Mouse (Mus musculus) myocyte (in vitro differentiated cells): ENCODE results near the gene Rapgef3. TPM values are rescaled to one million over a fixed set of nuclear protein-coding genes. Genes with fewer than 3 reads are reported as not detected.

Source experiments
- H3K27me3 ChIP-seq: one replicate; pipeline ENCODE4 v1.6.1; 2011; ENCODE audit not compliant: control insufficient read depth, insufficient read depth, insufficient read length
- H3K36me3 ChIP-seq: one replicate; pipeline ENCODE4 v1.6.1; 2011; ENCODE audit not compliant: control insufficient read depth, insufficient read depth
- H3K4me2 ChIP-seq: one replicate; pipeline ENCODE4 v1.6.1; 2011; ENCODE audit warnings: low read depth, control low read depth
- H3K4me3 ChIP-seq: one replicate; pipeline ENCODE4 v1.5.1; 2011; ENCODE audit warnings: mild to moderate bottlenecking, control low read depth, moderate library complexity
- H3K79me2 ChIP-seq: one replicate; pipeline ENCODE4 v1.6.1; 2011; ENCODE audit not compliant: control insufficient read depth, insufficient read depth
- H3ac ChIP-seq: one replicate; pipeline ENCODE4 v1.6.1; 2011; ENCODE audit not compliant: control insufficient read depth, insufficient read length
- CEBPB ChIP-seq: IDR thresholded peaks from 2 replicates; pipeline ENCODE4 v1.6.1; 2011; ENCODE audit warnings: mild to moderate bottlenecking, moderate library complexity; ENCODE audit not compliant: poor library complexity, insufficient read depth, severe bottlenecking
- E2F4 ChIP-seq: IDR thresholded peaks from one replicate; pipeline ENCODE4 v1.6.1; 2011; ENCODE audit warnings: mild to moderate bottlenecking, control low read depth, moderate library complexity; ENCODE audit not compliant: insufficient read depth
- MAX ChIP-seq: IDR thresholded peaks from one replicate; pipeline ENCODE4 v1.6.1; 2011; ENCODE audit warnings: low read depth, mild to moderate bottlenecking, control low read depth
- MYOD1 ChIP-seq, 3 experiments: IDR thresholded peaks; one replicate each; pipeline ENCODE4 v1.6.1; 2011; ENCODE audit warnings: control low read depth in 2 of 3, low read depth in 2 of 3, mild to moderate bottlenecking in 2 of 3, moderate library complexity in 1 of 3; ENCODE audit not compliant: insufficient read length in 2 of 3, control insufficient read depth in 1 of 3
- MYOG ChIP-seq, 3 experiments: IDR thresholded peaks; one replicate each; pipeline ENCODE4 v1.6.1; 2011; ENCODE audit warnings: control low read depth in 2 of 3, low read depth in 2 of 3, mild to moderate bottlenecking in 2 of 3; ENCODE audit not compliant: insufficient read length in 2 of 3, control insufficient read depth in 1 of 3, insufficient read depth in 1 of 3
- POLR2A ChIP-seq: IDR thresholded peaks from one replicate; pipeline ENCODE4 v1.6.1; 2011; ENCODE audit warnings: low read depth, mild to moderate bottlenecking, control low read depth, moderate library complexity; ENCODE audit not compliant: insufficient read length
- POLR2AphosphoS2 ChIP-seq: IDR thresholded peaks from one replicate; pipeline ENCODE4 v1.6.1; 2011; ENCODE audit warnings: low read depth, control low read depth; ENCODE audit not compliant: insufficient read length
- REST ChIP-seq: IDR thresholded peaks from one replicate; pipeline ENCODE4 v1.6.1; 2011; ENCODE audit warnings: mild to moderate bottlenecking, control low read depth, moderate library complexity; ENCODE audit not compliant: insufficient read depth, insufficient read length
- SRF ChIP-seq: IDR thresholded peaks from one replicate; pipeline ENCODE4 v1.6.1; 2011; ENCODE audit warnings: low read depth; ENCODE audit not compliant: control insufficient read depth, insufficient read length
- TCF12 ChIP-seq: IDR thresholded peaks from one replicate; pipeline ENCODE4 v1.6.1; 2011; ENCODE audit warnings: mild to moderate bottlenecking, control low read depth; ENCODE audit not compliant: poor library complexity, insufficient read depth, severe bottlenecking
- TCF3 ChIP-seq: IDR thresholded peaks from one replicate; pipeline ENCODE4 v1.6.1; 2011; ENCODE audit warnings: low read depth, control low read depth; ENCODE audit not compliant: insufficient read length
- USF1 ChIP-seq: IDR thresholded peaks from one replicate; pipeline ENCODE4 v1.6.1; 2011; ENCODE audit warnings: low read depth, mild to moderate bottlenecking, control low read depth, moderate library complexity
- polyA plus RNA-seq: library from polyadenylated mRNA; unstranded; fragments of >200 nt; fragmentation: generic; extraction: Trizol; gene quantifications from one replicate; pipeline ENCODE4 v1.2.1, GENCODE M21; 2012; ENCODE audit warnings: missing spikeins

Gene Rapgef3
- polyA plus RNA-seq, 1 experiment: 1.2 TPM

DNA sequence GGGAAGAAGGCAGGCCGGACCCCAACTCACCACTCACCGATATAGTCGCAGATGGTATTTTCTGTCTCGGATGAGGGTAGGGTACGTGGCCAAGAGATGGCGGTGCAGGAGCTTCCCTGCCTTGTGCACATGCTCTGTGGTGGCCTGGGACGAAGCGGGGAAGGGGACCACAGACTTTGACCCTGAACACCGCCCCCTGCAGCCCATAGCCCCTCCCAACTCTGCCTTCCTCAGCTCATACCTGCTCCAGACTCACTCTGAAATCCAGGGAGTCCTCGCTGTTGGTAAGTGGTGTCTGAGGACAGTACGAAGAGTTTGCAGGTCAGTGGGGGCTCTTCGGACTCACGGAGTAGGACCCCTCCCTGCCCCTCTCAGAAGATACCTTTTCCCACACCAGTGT lies 6.3 kb downstream of the Rapgef3 start:
- Histone ChIP-seq H3K79me2 (no peaks in the 10 kb centered on the region), H3K4me2 (no peak overlapping the region), H3K4me3 (no peak overlapping the region), H3K27me3 (peaks cover 56% of the 10 kb centered on the region), H3ac (no peak overlapping the region), H3K36me3 (no peaks in the 10 kb centered on the region)
- TF ChIP-seq MYOD1 (IDR thresholded peaks at IDR 0.05; ENCODE audit: control insufficient read depth in 1 of 3, insufficient read length in 2 of 3, low read depth in 2 of 3) (no peak), USF1 (no peak)

DNA sequence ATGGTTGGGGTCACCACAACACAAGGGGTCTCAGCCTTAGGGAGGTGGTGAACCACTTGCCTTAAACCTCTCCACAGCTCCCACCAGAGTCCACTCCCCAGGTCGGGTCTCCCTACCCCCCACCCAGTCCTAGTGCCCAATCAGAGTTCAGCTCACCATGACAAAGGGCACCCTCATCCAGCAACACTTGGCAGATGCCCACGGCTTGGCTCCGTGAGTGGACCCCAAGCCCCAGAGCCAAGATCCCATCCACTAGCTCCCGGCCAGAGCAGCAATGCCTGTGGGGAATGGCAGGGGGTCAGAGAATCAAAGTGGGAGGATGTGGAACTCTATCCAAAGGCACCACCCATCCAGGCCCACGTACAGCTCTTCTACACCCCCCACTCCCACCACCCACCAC lies 6.8 kb downstream of the Rapgef3 start:
- Histone ChIP-seq H3K79me2 (no peaks in the 10 kb centered on the region), H3K27me3 (peaks cover 57% of the 10 kb centered on the region), H3K4me3 (no peak overlapping the region), H3K4me2 (no peak overlapping the region), H3K36me3 (no peaks in the 10 kb centered on the region), H3ac (no peak overlapping the region)
- TF ChIP-seq MAX: no peak
- no peak for TF ChIP-seq POLR2A
- no peak for TF ChIP-seq TCF12
- TF ChIP-seq POLR2AphosphoS2: no peak
- TF ChIP-seq TCF3: no peak

DNA sequence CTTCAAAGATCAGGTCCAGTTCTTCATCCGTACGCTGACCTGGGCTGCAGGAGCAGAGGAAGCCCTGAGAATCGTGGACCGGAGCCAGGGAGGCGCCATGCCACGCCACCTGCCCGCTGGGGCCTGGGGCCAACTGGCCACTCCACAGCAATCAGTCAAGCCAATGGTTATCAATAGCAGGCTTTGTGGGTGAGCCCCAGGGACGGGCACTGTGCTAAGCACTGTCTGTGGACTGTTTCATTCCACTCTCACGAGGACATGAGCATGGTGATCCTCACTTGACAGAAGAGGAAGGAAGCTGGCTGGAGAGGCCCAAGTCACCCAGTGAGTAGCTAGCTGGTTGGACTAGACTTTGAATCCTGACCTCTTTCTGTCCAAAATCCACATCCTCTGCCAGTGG lies 7.8 kb downstream of the Rapgef3 start:
- no peaks in the 10 kb centered on the region for H3K36me3 ChIP-seq
- no peaks in the 10 kb centered on the region for H3K79me2 ChIP-seq

DNA sequence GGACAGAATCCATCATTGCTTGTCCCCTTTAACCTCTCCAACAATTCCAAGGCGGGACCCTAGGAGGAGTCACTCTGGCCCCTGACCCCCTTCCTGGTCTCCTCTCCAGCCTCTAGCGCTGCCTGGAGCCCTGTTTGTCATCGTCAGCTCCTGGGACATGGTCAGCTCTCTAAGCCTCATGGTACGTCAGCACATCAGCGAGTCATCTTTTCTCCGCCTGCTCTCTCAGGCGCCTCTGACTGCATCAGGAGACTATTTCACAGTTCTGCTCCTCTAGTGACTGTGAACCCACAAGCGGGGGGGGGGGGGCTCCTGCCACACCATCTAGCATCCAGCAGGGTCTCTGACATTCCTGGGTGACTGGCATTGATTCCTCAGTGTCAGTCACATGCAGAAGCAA lies 12.4 kb downstream of the Rapgef3 start:
- H3K4me2 ChIP-seq: no peak overlapping the region
- peaks cover 40% of the 10 kb centered on the region for H3K27me3 ChIP-seq
- no peaks in the 10 kb centered on the region for H3K79me2 ChIP-seq
- TF ChIP-seq USF1 (no peak), POLR2AphosphoS2 (no peak), MYOG (IDR thresholded peaks at IDR 0.05; ENCODE audit: control insufficient read depth in 1 of 3, insufficient read depth in 1 of 3, insufficient read length in 2 of 3, low read depth in 2 of 3) (no peak), MAX (no peak), TCF3 (no peak), POLR2A (no peak), REST (no peak), CEBPB (no peak)
- no peak overlapping the region for H3K4me3 ChIP-seq
- no peaks in the 10 kb centered on the region for H3K36me3 ChIP-seq
- no peak overlapping the region for H3ac ChIP-seq

More for the DNA sequence above, 7.8 kb downstream of the Rapgef3 start:
- H3K4me3 ChIP-seq: no peak overlapping the region
- no peak overlapping the region for H3ac ChIP-seq
- H3K4me2 ChIP-seq: no peak overlapping the region
- TF ChIP-seq POLR2AphosphoS2 (no peak), MYOG (IDR thresholded peaks at IDR 0.05; ENCODE audit: control insufficient read depth in 1 of 3, insufficient read depth in 1 of 3, insufficient read length in 2 of 3, low read depth in 2 of 3) (no peak), TCF12 (no peak), POLR2A (no peak), REST (no peak), E2F4 (no peak), MAX (no peak), USF1 (no peak), MYOD1 (IDR thresholded peaks at IDR 0.05; ENCODE audit: control insufficient read depth in 1 of 3, insufficient read length in 2 of 3, low read depth in 2 of 3) (no peak)
- peaks cover 55% of the 10 kb centered on the region for H3K27me3 ChIP-seq

DNA sequence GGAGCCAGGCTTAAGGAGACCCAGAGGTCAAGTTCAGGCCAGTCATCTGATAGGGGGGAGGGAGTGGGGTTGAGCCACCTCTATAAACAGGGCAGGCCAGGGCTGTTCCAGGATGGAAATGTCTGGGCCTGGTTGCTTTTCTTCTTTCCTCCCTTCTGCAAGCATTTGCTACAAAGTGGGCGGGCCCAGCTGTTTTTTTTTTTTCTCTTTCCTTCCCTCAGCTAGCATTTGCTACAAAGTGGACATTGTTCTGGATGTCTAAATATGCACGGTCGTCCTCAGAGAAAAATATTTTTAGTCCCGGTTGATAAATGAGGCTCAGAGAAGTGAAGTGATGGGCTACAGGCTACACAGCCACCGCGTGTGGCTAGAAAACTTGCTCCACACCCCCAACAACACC lies 13.3 kb downstream of the Rapgef3 start:
- no peaks in the 10 kb centered on the region for H3K36me3 ChIP-seq
- no peak overlapping the region for H3ac ChIP-seq
- H3K27me3 ChIP-seq: peaks cover 39% of the 10 kb centered on the region
- TF ChIP-seq CEBPB (no peak), TCF12 (no peak), MAX (no peak), POLR2AphosphoS2 (no peak), SRF (no peak), REST (no peak), MYOG (IDR thresholded peaks at IDR 0.05; ENCODE audit: control insufficient read depth in 1 of 3, insufficient read depth in 1 of 3, insufficient read length in 2 of 3, low read depth in 2 of 3) (no peak), POLR2A (no peak), USF1 (no peak), E2F4 (no peak), TCF3 (no peak), MYOD1 (IDR thresholded peaks at IDR 0.05; ENCODE audit: control insufficient read depth in 1 of 3, insufficient read length in 2 of 3, low read depth in 2 of 3) (no peak)
- no peak overlapping the region for H3K4me2 ChIP-seq
- no peaks in the 10 kb centered on the region for H3K79me2 ChIP-seq
- no peak overlapping the region for H3K4me3 ChIP-seq
